Mouse (Mus musculus): Measurements from ENCODE around the gene Derl3. TPM values are rescaled to one million over a fixed set of nuclear protein-coding genes. Genes with fewer than 3 reads are reported as not detected.
"Not testable (repeated sequence)": the region's sequence is repeated elsewhere in the genome, so short reads cannot be mapped to it uniquely, and the experiment has no call there.

Derl3 gene
- polyA plus RNA-seq (2015; fragmentation: Nextera tagmentation; extraction: Ambion mirVana), result 1.7 and 1.8 TPM in 2 replicates

DNA sequence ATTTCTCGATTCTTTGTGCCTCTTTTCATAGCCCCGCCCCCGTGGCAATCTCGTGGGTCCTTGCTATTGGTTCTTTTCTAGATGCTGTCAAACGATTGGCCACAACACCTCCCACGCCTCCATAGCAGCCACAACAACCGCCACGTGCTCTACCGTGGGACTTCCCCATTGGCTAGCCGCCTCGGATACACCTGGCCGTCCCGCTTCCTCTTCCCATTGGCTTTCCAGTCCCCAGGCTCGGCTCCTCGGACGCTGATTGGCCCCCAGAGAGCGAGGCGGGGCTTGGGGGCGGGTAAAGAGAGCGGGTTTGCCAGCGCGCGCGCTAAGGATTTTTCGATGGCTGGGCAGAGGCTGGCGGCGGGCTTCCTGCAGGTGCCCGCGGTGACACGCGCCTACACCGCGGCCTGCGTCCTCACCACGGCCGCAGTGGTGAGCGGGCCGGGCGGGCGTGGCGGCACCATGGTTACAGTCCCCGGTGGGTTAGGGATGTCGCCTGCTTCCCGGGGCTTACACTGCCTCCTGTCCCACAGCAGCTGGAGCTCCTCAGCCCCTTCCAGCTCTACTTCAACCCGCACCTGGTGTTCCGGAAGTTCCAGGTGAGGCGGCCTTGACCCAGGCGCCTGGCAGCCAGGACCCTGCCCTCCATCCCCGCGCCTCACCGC lies at the start of gene Derl3:
Gene Derl3, plus strand, starts transcription at position 325 of the 662 bp plus-strand sequence.
- no peaks in the 10 kb centered on the region for H3K27me3 ChIP-seq
- H3K36me3 ChIP-seq, result peaks cover 47% of the 10 kb centered on the region
- peak within 1 kb of the TSS; percentile 70 for H3K27ac ChIP-seq
- H3K9ac ChIP-seq, result peak within 1 kb of the TSS; percentile 68
- peak within 1 kb of the TSS; percentile 45 for H3K4me3 ChIP-seq
- peak; percentile 99 for ATAC-seq (ENCODE audit: low FRiP score)
- H3K4me1 ChIP-seq (replicated peaks), result peaks cover 14% of the 10 kb centered on the region
- H3K4me2 ChIP-seq, result peak within 1 kb of the TSS; percentile 88
- H3K9me3 ChIP-seq, result no peaks in the 10 kb centered on the region
- WGBS, result under 1% methylated on average over 50 of the region's 51 CpGs

GRCm38 (mm10) chr10:75843898-75844297 lies 49.3 kb upstream of the Derl3 start:
- not testable (repeated sequence) for H3K27ac ChIP-seq; ATAC-seq (ENCODE audit: low FRiP score); H3K4me3 ChIP-seq; H3K9ac ChIP-seq; H3K27me3 ChIP-seq; H3K4me1 ChIP-seq (replicated peaks); H3K36me3 ChIP-seq; H3K9me3 ChIP-seq; H3K4me2 ChIP-seq
- WGBS, result 83% methylated on average over 6 of the region's 6 CpGs

DNA sequence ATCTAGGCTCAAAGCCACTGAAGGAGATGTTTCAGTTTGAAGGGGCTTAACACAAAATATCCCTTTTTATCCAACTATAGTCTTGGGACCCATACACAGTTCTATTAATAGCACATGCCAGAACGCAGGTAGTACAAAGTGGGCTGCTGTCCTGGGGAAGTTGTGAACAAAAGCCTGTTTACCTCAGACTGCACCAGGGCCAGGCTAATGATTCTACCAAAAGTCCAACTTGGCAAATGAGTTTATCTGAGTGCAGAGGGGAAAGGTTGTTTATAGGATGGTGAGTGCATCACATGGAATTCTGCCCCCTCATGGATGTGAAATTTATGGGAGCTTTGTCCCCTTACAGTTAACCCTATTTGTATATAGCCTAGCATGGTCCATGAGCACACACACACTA lies 48.4 kb upstream of the Derl3 start:
- H3K4me3 ChIP-seq, result no peak overlapping the region
- H3K36me3 ChIP-seq, result no peaks in the 10 kb centered on the region
- H3K4me2 ChIP-seq, result no peak overlapping the region
- 93% methylated on average over 1 of the region's 1 CpGs for WGBS
- no peak for ATAC-seq (ENCODE audit: low FRiP score)
- H3K27me3 ChIP-seq, result no peaks in the 10 kb centered on the region
- no peaks in the 10 kb centered on the region; the same call in 1 of the 2 replicates for H3K4me1 ChIP-seq (replicated peaks)
- H3K9ac ChIP-seq, result no peak overlapping the region
- no peak overlapping the region for H3K27ac ChIP-seq
- no peaks in the 10 kb centered on the region for H3K9me3 ChIP-seq

GRCm38 (mm10) chr10:75845306-75845930 lies 47.8 kb upstream of the Derl3 start:
- Histone ChIP-seq H3K9ac (no peak overlapping the region), H3K36me3 (no peaks in the 10 kb centered on the region), H3K4me3 (no peak overlapping the region), H3K9me3 (no peaks in the 10 kb centered on the region), H3K4me1 (replicated peaks) (no peaks in the 10 kb centered on the region; the same call in 1 of the 2 replicates), H3K27ac (no peak overlapping the region), H3K4me2 (no peak overlapping the region), H3K27me3 (no peaks in the 10 kb centered on the region)
- WGBS, result 81% methylated on average over 6 of the region's 6 CpGs
- ATAC-seq (ENCODE audit: low FRiP score), result no peak

DNA sequence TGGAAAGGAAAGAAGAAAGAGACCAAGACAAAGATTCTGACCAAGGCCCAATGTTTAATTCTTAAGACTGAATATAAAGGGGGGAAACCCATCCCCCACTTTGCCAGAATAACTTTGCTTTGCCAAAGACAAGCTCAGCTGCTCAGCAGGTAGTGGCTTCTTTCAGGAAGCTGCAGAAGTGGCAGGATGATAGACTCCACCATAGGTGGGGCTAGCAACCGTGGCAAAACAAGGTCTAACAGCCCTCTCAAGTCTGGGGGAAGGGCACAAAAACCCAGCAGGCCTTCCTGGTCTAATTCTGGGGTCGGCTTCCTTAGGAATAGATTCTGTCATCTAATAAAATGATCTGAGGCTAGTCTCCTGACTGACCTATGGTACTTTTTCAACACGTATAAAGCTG lies 44.8 kb upstream of the Derl3 start:
- 25% methylated on average over 3 of the region's 3 CpGs for WGBS
- Histone ChIP-seq H3K4me1 (replicated peaks) (peaks cover 11% of the 10 kb centered on the region), H3K4me3 (no peak overlapping the region), H3K27me3 (no peaks in the 10 kb centered on the region), H3K9ac (no peak overlapping the region), H3K27ac (no peak overlapping the region), H3K36me3 (no peaks in the 10 kb centered on the region), H3K9me3 (no peaks in the 10 kb centered on the region), H3K4me2 (no peak overlapping the region)
- ATAC-seq (ENCODE audit: low FRiP score), result no peak

- no peak for ATAC-seq (ENCODE audit: low FRiP score)
- Histone ChIP-seq H3K4me2 (0 out of 2 replicates have a peak overlapping the region, but pooled peaks have one; percentile 11), H3K27ac (no peak overlapping the region), H3K4me1 (replicated peaks) (peaks cover 11% of the 10 kb centered on the region), H3K4me3 (no peak overlapping the region), H3K9ac (no peak overlapping the region), H3K27me3 (no peaks in the 10 kb centered on the region), H3K36me3 (no peaks in the 10 kb centered on the region), H3K9me3 (no peaks in the 10 kb centered on the region)
- WGBS, result 3% methylated on average over 6 of the region's 6 CpGs
Observed at GRCm38 (mm10) chr10:75851076-75851475, 42.1 kb upstream of the Derl3 start.

DNA sequence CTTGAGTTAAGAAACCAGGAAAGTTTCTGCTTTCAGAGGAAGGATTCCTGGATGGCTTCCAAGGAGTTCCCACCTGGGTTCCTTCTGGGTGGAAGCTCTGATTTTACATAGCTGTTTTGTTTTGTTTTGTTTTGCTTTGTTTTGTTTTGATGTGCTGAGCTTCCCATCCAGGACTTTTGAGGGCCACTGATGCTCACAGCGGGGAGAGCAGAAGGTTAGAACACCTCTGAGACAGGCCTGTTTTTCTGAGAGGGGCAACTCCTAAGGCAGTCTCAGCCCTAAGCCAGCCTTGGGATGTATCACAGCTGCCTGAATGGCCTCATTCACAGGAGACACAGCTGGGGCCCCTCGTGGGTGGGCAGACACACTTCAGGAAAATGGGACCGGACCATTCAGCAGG lies 41.5 kb upstream of the Derl3 start:
- 28% methylated on average over 3 of the region's 3 CpGs for WGBS
- Histone ChIP-seq H3K4me1 (replicated peaks) (peaks cover 11% of the 10 kb centered on the region), H3K36me3 (peaks cover under 1% of the 10 kb centered on the region; the same call in 1 of the 2 replicates), H3K9ac (no peak overlapping the region), H3K4me3 (no peak overlapping the region), H3K9me3 (no peaks in the 10 kb centered on the region), H3K27ac (0 out of 2 replicates have a peak overlapping the region, but pooled peaks have one; percentile 23), H3K4me2 (no peak overlapping the region), H3K27me3 (no peaks in the 10 kb centered on the region)
- no peak for ATAC-seq (ENCODE audit: low FRiP score)

DNA sequence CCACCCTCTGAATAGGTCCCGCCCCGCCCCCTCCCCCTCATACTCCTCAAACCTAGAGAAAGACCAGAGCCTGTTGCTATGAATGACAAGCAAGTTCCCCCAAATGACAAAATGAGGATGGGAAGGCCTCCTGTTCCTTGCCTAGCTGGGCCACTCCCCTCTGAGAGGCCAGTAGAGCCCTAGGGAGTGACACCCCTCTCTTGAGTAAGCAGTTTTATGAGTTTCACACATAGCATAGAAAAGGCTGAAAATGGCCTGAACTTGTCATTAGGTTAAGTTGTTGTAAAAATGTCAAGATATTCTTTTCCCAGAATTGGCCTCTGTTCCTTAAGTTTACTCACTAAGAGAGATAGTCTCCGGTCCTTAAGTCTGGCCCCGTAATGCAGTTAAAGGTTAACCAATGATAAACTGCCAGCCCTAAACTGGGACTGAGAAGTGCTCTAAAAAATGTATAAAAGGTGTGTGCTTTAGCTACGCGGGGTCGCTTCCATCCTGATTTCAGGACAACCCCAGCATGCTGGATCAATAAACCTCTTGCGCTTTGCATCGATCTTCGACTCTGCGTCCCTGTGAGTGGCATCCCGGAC lies 40.6 kb upstream of the Derl3 start:
- 90% methylated on average over 12 of the region's 12 CpGs for WGBS
- peaks cover 10% of the 10 kb centered on the region for H3K36me3 ChIP-seq
- H3K9ac ChIP-seq, result no peak overlapping the region
- H3K4me1 ChIP-seq (replicated peaks), result peaks cover 18% of the 10 kb centered on the region
- H3K9me3 ChIP-seq, result no peaks in the 10 kb centered on the region
- no peak overlapping the region for H3K4me2 ChIP-seq
- H3K4me3 ChIP-seq, result no peak overlapping the region
- no peak overlapping the region for H3K27ac ChIP-seq
- no peaks in the 10 kb centered on the region for H3K27me3 ChIP-seq
- no peak for ATAC-seq (ENCODE audit: low FRiP score)

GRCm38 (mm10) chr10:75853452-75853851 lies 39.8 kb upstream of the Derl3 start:
- Histone ChIP-seq H3K27me3 (no peaks in the 10 kb centered on the region), H3K9me3 (no peaks in the 10 kb centered on the region), H3K27ac (no peak overlapping the region), H3K36me3 (peaks cover 17% of the 10 kb centered on the region), H3K4me2 (no peak overlapping the region), H3K4me3 (no peak overlapping the region), H3K9ac (no peak overlapping the region), H3K4me1 (replicated peaks) (peaks cover 26% of the 10 kb centered on the region)
- 21% methylated on average over 10 of the region's 10 CpGs for WGBS
- ATAC-seq (ENCODE audit: low FRiP score), result peak; percentile 33; the same call in 1 of the 2 replicates

DNA sequence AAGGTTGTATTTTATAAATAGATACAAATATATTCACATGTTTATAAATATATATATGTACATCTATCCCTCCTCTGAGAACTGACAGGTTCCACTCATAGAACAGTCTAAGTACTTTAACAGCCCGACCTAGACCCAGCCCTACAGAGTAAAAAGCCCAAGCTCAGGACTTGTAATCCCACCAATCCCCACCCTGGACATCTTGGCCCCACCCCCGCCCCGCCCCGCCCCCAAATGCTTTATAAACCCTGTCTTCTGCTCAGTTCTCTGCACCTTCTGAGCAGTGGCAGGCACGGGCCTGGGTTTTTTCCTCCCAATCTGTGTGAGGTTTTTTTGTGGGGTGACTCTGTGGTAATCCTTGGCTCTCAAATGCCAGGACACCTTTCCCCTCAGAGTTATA lies 39.1 kb upstream of the Derl3 start:
- 50% methylated on average over 5 of the region's 5 CpGs for WGBS
- peaks cover 32% of the 10 kb centered on the region for H3K4me1 ChIP-seq (replicated peaks)
- ATAC-seq (ENCODE audit: low FRiP score), result no peak

GRCm38 (mm10) chr10:75854791-75855190 lies 38.4 kb upstream of the Derl3 start:
- Histone ChIP-seq H3K4me2 (no peak overlapping the region), H3K27ac (no peak overlapping the region), H3K36me3 (peaks cover 17% of the 10 kb centered on the region), H3K9me3 (no peaks in the 10 kb centered on the region), H3K9ac (no peak overlapping the region), H3K27me3 (no peaks in the 10 kb centered on the region), H3K4me3 (no peak overlapping the region), H3K4me1 (replicated peaks) (peaks cover 34% of the 10 kb centered on the region)
- no peak for ATAC-seq (ENCODE audit: low FRiP score)
- 92% methylated on average over 6 of the region's 6 CpGs for WGBS

More for the DNA sequence above, 39.1 kb upstream of the Derl3 start:
- no peak overlapping the region for H3K9ac ChIP-seq
- peaks cover 17% of the 10 kb centered on the region for H3K36me3 ChIP-seq
- H3K4me3 ChIP-seq, result no peak overlapping the region
- H3K27ac ChIP-seq, result no peak overlapping the region
- no peaks in the 10 kb centered on the region for H3K9me3 ChIP-seq
- no peaks in the 10 kb centered on the region for H3K27me3 ChIP-seq
- no peak overlapping the region for H3K4me2 ChIP-seq

DNA sequence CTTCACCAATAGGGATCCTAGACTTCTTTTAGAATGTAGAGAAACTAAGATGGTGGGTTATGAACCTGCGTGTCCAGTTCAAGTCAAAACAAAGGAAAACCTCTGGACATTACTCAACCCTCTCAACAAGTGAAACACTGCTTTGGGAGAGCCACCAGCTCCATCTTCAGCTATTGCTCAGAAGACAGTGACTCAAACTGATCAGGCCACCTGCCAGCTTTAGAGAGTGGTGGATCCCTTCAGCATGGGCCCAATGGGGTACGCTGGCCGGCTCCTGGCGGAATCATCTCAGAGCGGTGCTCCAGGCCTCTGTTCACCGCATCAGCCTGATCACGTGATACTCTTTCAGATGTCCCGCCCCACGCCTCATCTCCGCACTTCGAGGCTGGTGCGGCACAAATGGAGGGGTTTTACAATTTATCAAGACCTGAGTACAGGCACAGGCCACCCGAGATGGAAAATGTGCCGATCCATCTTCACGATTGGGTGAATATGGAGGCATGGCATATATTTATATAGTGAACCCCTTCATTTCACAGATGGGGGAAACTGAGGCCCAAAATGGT lies 37.7 kb upstream of the Derl3 start:
- no peak overlapping the region for H3K4me3 ChIP-seq
- H3K27me3 ChIP-seq, result no peaks in the 10 kb centered on the region
- ATAC-seq (ENCODE audit: low FRiP score), result no peak
- H3K4me2 ChIP-seq, result no peak overlapping the region
- H3K27ac ChIP-seq, result no peak overlapping the region
- H3K9ac ChIP-seq, result no peak overlapping the region; the same call in 1 of the 2 replicates
- WGBS, result 90% methylated on average over 15 of the region's 15 CpGs
- peaks cover 38% of the 10 kb centered on the region for H3K4me1 ChIP-seq (replicated peaks)
- no peaks in the 10 kb centered on the region for H3K9me3 ChIP-seq
- H3K36me3 ChIP-seq, result peaks cover 17% of the 10 kb centered on the region
